Mouse (Mus musculus) megakaryocyte, adult 5-6 weeks (primary cell): Measurements from ENCODE around the gene Hoxa3. TPM values are rescaled to one million over a fixed set of nuclear protein-coding genes. Genes with fewer than 3 reads are reported as not detected.

Experiments used
- ATAC-seq: 2 replicates; pipeline ENCODE4 v1.8.0; 2016; ENCODE audit warnings: mild to moderate bottlenecking, inconsistent platforms; ENCODE audit not compliant: poor library complexity, severe bottlenecking
- total RNA-seq, 2 experiments: library from RNA; stranded (forward) in 1 of 2; stranded (reverse) in 1 of 2; fragments of 153-499, 151-499 nt in 1 of 2; fragments of 221-1000, 200-1000 nt in 1 of 2; gene quantifications; 2 replicates each; pipeline versions ENCODE4 v1.2.3 to v1.2.4; 2015 to 2017

The Hoxa3 gene
- total RNA-seq, 2 experiments from 2014 or later = not detected

GRCm38 (mm10) chr6:52190410-52190809, 22.7 kb downstream of the Hoxa3 start:
- ATAC-seq = no peak

- ATAC-seq = no peak
Measured at GRCm38 (mm10) chr6:52189909-52190308, 23.2 kb downstream of the Hoxa3 start.

- no peak for ATAC-seq
Measured at GRCm38 (mm10) chr6:52189172-52189591, 24.0 kb downstream of the Hoxa3 start.

GRCm38 (mm10) chr6:52186500-52186899, 26.6 kb downstream of the Hoxa3 start:
- ATAC-seq = no peak

DNA sequence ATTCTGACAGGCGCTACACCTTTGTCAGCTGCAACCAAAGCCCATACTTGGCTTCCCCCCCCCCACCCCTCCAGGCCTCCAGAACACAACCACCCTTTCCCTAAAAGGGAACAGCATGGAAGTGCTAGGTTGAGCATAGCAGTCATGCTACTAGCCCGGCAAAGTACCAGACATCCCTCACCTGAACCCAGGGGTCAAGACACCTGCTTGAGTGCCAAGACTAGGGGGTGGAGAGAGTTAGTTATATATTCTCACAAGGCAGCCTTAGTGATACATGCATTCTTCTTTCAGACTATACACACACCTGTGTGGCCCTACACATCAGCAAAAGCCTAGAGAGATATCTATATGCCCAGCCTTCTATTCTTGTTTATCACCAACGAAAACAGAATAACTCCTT, 27.3 kb downstream of the Hoxa3 start:
- no peak for ATAC-seq

- ATAC-seq = no peak
Measured at GRCm38 (mm10) chr6:52185222-52185621, 27.9 kb downstream of the Hoxa3 start.

GRCm38 (mm10) chr6:52184668-52185067, 28.5 kb downstream of the Hoxa3 start:
- ATAC-seq = no peak

GRCm38 (mm10) chr6:52183311-52184080, 29.6 kb downstream of the Hoxa3 start:
- no peak for ATAC-seq

GRCm38 (mm10) chr6:52182793-52183192, 30.3 kb downstream of the Hoxa3 start:
- no peak for ATAC-seq

DNA sequence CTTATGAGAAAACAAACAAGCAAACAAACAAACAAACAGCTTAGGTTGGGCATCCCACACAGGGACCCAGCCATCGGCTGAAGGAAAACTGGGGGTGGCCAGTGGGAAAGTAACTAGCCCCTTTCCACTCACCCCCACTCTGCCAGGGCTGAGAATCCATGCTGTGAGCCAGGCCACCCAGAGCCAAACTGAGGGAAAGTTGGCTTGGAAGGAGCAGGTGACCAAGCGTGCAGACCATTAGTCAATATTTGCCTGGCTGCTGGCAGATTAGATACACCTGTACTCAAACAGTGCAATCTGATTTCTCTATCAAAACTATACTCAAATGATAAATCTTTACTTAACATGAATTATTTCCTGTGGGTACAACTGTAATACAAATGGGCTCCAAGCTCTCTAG, 31.1 kb downstream of the Hoxa3 start:
- no peak for ATAC-seq

- no peak for ATAC-seq
Measured at GRCm38 (mm10) chr6:52180726-52181125, 32.4 kb downstream of the Hoxa3 start.

DNA sequence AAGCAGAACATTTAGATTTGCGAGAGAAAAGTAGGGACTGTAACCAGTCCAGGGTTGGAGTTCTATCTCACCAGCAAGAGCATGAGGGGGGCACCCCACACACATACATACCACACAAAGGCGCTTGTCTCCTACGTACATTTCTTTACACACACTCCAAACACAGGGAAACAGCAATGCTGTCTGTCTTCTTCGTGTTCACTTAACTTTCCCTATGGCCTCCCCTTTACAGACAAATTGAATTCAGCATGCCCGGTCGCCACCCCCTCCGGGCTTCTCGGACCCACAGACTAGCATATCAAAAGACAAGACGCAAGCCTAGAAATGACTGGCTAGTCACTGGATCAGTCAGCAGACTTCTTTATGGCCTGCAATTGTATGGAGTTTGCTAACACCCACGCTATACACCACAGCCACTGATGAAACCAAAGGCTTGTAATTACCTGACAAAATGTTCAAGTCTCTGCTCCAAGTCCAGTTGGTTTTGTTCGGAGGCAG, 32.9 kb downstream of the Hoxa3 start:
- ATAC-seq = no peak

GRCm38 (mm10) chr6:52179690-52180089, 33.4 kb downstream of the Hoxa3 start:
- no peak for ATAC-seq

- ATAC-seq = no peak
Measured at GRCm38 (mm10) chr6:52178918-52179665, 34.0 kb downstream of the Hoxa3 start.

GRCm38 (mm10) chr6:52177806-52178205, 35.3 kb downstream of the Hoxa3 start:
- no peak for ATAC-seq

GRCm38 (mm10) chr6:52177061-52177735, 35.9 kb downstream of the Hoxa3 start, which contains the start of gene 5730596B20Rik:
Gene 5730596B20Rik (plus strand): TSS chr6:52177498.
- no peak for ATAC-seq

GRCm38 (mm10) chr6:52176391-52176790, 36.7 kb downstream of the Hoxa3 start:
- ATAC-seq = no peak

DNA sequence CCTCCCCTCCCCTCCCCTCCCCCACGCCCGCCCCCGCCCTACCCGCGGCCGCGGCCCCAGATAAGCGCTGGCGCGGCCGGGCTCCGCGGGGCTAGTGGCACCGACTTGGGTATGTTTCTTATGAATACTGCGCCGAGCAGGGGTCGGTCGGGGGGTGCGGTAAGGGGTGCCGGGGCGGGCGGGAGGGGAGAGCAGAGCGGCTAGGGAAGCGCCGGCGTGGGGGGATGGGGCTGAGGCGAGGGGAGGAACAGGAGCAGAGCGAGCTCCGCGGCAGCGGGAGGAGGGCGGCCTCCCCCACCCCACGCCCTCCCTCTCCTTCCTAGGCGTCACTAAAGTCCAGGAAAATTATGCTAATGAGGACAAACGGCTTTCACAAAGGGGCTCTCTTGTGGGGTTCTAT, 37.3 kb downstream of the Hoxa3 start:
- ATAC-seq = no peak

DNA sequence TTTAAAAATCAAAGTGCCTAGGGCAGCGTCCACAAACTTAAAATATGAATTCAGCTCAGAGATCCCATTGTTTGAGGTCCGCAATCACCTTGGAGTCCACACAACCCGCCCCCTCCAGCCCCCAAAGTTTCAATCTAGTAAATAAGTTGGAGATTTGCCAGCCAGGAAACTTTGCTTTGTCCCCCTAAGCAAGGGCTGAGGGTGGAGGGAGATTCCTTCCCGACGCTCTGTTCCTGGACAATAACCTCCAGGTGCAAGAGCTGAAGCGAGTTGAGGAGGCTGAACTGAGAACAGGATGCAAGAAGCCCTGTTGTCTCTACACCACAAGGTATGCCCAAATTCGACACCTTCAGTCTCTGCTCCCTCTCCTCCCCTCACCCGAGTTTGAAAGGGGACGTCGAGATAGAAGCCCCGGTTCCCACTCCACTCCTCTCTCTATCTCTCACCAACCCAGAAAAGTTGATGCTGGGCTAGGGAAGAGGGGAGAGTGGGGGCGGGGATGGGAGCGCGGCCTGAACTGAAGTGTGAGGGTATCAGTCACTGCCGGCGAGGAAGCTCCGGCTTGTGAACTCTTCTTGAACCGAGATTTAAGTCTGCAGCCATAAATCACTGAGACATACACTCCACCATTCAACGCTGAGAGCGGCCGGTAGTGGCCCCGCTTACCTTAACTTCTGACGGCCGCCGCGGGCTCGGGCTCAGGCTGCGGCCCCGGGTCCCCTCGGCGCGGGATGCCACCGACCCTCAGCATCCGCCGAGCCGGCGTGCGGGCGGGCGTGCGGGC, 38.0 kb downstream of the Hoxa3 start:
- ATAC-seq = no peak

DNA sequence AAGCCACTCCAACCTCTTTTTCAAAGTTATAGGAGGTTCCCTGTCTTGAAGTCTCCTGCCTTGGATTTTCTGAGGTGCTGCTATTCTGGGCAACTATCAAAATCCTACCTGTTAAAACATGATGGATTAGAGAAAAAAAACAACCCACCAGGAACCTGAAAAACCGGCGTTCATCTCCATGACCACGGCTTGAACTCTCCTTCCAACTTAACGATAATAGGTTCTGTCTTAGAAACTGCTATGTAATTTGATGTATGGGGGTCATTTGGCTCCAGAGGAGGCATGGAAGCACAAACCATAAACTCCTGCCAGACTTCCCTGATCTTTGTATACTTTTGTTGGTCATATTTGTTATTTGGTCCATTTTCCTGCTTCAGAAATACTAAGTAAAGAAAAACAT, 39.5 kb downstream of the Hoxa3 start:
- no peak for ATAC-seq

- ATAC-seq = no peak
Measured at GRCm38 (mm10) chr6:52172501-52172900, 40.6 kb downstream of the Hoxa3 start.
